Mouse (Mus musculus): ENCODE measurements around the gene 1700011L22Rik. TPM values are rescaled to one million over a fixed set of nuclear protein-coding genes. Genes with fewer than 3 reads are reported as not detected.

The 1700011L22Rik gene
- polyA plus RNA-seq, 1 experiment from 2014 or later, result not detected

DNA sequence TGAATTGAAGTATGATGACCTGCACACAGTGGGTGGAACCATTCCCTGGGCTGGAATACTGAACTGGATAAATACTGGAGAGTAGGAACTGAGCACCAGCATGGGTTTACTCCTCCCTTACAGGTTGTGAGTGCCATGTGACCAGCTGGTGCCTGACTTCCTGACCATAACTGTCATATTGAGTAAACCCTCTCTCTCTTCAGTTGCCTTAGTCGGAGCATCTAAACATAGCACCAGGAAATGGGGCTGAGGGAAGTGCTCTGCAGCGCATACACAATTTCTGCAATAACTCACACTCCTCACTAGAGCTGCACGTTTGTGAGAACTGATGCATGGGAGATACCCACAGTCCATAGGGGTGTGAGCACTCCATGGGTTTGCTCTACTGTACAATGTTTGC is 9.1 kb downstream of the 1700011L22Rik start:
- no peak for ATAC-seq (ENCODE audit: low read depth)
- Histone ChIP-seq H3K4me1 (replicated peaks) (no peaks in the 10 kb centered on the region), H3K36me3 (no peaks in the 10 kb centered on the region), H3K27ac (no peak overlapping the region), H3K9me3 (replicated peaks) (no peaks in the 10 kb centered on the region), H3K4me3 (replicated peaks) (no peak overlapping the region), H3K9ac (no peak overlapping the region), H3K4me2 (no peak overlapping the region), H3K27me3 (no peaks in the 10 kb centered on the region)
- DNase-seq, result no peak
- WGBS (ENCODE audit: insufficient replicate concordance), result 23% methylated on average over 3 of the region's 3 CpGs

GRCm38 (mm10) chr8:79229266-79229888 is 19.0 kb downstream of the 1700011L22Rik start:
- no peak overlapping the region for H3K9ac ChIP-seq
- H3K36me3 ChIP-seq, result no peaks in the 10 kb centered on the region
- no peak for DNase-seq
- H3K27me3 ChIP-seq, result no peaks in the 10 kb centered on the region
- H3K4me1 ChIP-seq (replicated peaks), result no peaks in the 10 kb centered on the region
- H3K4me3 ChIP-seq (replicated peaks), result no peak overlapping the region
- H3K9me3 ChIP-seq (replicated peaks), result no peaks in the 10 kb centered on the region
- H3K4me2 ChIP-seq, result no peak overlapping the region
- WGBS (ENCODE audit: insufficient replicate concordance), result 81% methylated on average over 8 of the region's 8 CpGs
- H3K27ac ChIP-seq, result no peak overlapping the region
- no peak for ATAC-seq (ENCODE audit: low read depth)

- no peak overlapping the region for H3K27ac ChIP-seq
- H3K27me3 ChIP-seq, result no peaks in the 10 kb centered on the region
- no peak overlapping the region for H3K4me3 ChIP-seq (replicated peaks)
- no peaks in the 10 kb centered on the region for H3K4me1 ChIP-seq (replicated peaks)
- WGBS (ENCODE audit: insufficient replicate concordance), result 67% methylated on average over 3 of the region's 3 CpGs
- ATAC-seq (ENCODE audit: low read depth) (no peak), DNase-seq (no peak)
- H3K4me2 ChIP-seq, result no peak overlapping the region
- no peaks in the 10 kb centered on the region for H3K9me3 ChIP-seq (replicated peaks)
- no peak overlapping the region for H3K9ac ChIP-seq
- no peaks in the 10 kb centered on the region for H3K36me3 ChIP-seq
These were observed 20.5 kb downstream of the 1700011L22Rik start for GRCm38 (mm10) chr8:79227916-79228315.

DNA sequence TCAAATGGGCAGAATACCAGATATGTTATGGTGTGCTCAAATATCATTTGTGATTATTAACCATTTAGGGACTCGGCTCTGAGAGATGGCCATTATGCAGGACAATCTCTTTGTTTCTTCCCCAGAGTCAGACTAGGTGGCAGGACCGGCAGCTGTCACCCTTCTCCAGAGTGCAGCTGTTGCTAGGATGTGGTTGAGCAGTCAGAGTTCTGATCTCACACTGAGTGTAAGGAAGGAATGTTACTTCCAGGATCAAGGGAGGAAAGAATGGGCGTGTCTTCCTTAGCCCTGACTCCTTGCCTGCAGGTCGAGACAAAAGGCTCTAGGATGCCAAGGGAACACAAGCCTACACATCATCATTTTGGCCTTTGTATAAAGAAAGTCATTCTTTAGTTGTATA is 21.2 kb downstream of the 1700011L22Rik start:
- Histone ChIP-seq H3K4me3 (replicated peaks) (no peak overlapping the region), H3K27ac (no peak overlapping the region), H3K27me3 (no peaks in the 10 kb centered on the region), H3K4me2 (no peak overlapping the region), H3K9ac (no peak overlapping the region), H3K4me1 (replicated peaks) (no peaks in the 10 kb centered on the region), H3K9me3 (replicated peaks) (no peaks in the 10 kb centered on the region), H3K36me3 (no peaks in the 10 kb centered on the region)
- DNase-seq, result no peak
- ATAC-seq (ENCODE audit: low read depth), result no peak
- 60% methylated on average over 4 of the region's 4 CpGs for WGBS (ENCODE audit: insufficient replicate concordance)

- Histone ChIP-seq H3K9me3 (replicated peaks) (no peaks in the 10 kb centered on the region), H3K36me3 (no peaks in the 10 kb centered on the region), H3K4me1 (replicated peaks) (no peaks in the 10 kb centered on the region), H3K27ac (no peak overlapping the region), H3K9ac (no peak overlapping the region), H3K27me3 (no peaks in the 10 kb centered on the region), H3K4me2 (no peak overlapping the region), H3K4me3 (replicated peaks) (no peak overlapping the region)
- 44% methylated on average over 3 of the region's 3 CpGs for WGBS (ENCODE audit: insufficient replicate concordance)
- ATAC-seq (ENCODE audit: low read depth) (no peak), DNase-seq (no peak)
These were observed 22.3 kb downstream of the 1700011L22Rik start for GRCm38 (mm10) chr8:79226046-79226445.

DNA sequence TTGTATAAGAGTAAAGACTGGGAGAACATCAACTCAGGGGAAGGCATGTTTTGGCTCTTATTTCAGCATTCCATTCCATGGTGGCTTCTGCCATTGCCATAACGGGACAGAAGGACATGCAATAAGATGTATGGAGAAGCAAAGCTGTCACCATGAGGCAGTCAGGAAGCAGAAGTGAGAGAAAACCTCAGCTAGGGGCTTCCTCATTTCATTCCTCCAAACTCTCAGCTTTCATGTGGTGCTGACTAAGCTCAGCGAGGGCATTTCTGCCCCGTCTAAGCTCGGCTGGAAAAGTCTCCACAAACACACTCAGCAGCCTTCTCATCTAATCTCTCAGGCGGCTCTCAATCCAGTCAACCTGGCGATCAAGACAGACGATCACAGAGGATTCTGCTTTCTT is 22.8 kb downstream of the 1700011L22Rik start:
- WGBS (ENCODE audit: insufficient replicate concordance), result 22% methylated on average over 7 of the region's 7 CpGs
- no peak for DNase-seq

DNA sequence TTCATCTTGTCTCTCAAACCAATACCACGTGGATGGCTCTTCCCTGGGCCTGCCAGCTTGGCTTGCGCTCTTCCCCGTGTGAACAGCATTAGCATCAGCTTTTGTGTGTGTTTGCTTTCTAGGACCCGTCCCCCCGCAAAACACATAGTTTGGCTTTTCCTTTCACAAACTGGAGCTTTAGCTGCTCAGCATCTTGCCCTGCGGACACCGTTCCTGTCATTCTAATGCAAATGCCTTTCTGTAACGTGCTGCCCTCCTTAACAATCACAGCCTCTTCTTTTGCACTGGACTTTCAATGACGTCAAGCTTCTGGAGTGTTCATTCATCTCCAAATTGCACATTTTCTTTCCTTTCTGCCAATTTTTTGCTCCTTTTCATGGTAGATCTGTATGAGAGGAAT is 24.0 kb downstream of the 1700011L22Rik start:
- Histone ChIP-seq H3K9ac (no peak overlapping the region), H3K27me3 (no peaks in the 10 kb centered on the region), H3K9me3 (replicated peaks) (no peaks in the 10 kb centered on the region), H3K4me3 (replicated peaks) (no peak overlapping the region), H3K4me2 (no peak overlapping the region), H3K4me1 (replicated peaks) (no peaks in the 10 kb centered on the region), H3K36me3 (no peaks in the 10 kb centered on the region), H3K27ac (no peak overlapping the region)
- ATAC-seq (ENCODE audit: low read depth) (no peak), DNase-seq (no peak)
- WGBS (ENCODE audit: insufficient replicate concordance), result 73% methylated on average over 9 of the region's 9 CpGs

More for the DNA sequence above, 22.8 kb downstream of the 1700011L22Rik start:
- ATAC-seq (ENCODE audit: low read depth), result no peak
- H3K4me2 ChIP-seq, result no peak overlapping the region
- H3K27me3 ChIP-seq, result no peaks in the 10 kb centered on the region
- H3K36me3 ChIP-seq, result no peaks in the 10 kb centered on the region
- H3K4me3 ChIP-seq (replicated peaks), result no peak overlapping the region
- H3K9ac ChIP-seq, result no peak overlapping the region
- no peaks in the 10 kb centered on the region for H3K9me3 ChIP-seq (replicated peaks)
- H3K4me1 ChIP-seq (replicated peaks), result no peaks in the 10 kb centered on the region
- no peak overlapping the region for H3K27ac ChIP-seq

DNA sequence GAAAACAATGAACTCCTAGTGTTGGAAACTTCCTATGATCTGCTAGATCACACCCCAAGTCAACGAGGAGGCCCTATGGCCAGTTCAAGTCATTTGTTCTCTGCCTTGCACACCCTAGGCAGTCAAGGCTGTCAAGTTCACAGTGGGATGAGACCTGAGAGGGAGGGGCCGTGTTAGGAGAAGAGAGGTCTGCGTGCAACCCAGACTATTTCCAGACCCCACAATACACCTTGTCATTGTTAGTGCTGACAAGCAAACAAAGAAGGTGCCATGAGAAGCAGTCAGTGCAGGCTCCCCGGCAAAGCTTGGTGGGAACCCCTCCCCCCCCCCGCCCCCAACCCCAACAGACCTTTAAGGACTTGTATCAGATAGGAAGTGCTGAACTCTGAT is 25.6 kb downstream of the 1700011L22Rik start:
- no peak for ATAC-seq (ENCODE audit: low read depth)

DNA sequence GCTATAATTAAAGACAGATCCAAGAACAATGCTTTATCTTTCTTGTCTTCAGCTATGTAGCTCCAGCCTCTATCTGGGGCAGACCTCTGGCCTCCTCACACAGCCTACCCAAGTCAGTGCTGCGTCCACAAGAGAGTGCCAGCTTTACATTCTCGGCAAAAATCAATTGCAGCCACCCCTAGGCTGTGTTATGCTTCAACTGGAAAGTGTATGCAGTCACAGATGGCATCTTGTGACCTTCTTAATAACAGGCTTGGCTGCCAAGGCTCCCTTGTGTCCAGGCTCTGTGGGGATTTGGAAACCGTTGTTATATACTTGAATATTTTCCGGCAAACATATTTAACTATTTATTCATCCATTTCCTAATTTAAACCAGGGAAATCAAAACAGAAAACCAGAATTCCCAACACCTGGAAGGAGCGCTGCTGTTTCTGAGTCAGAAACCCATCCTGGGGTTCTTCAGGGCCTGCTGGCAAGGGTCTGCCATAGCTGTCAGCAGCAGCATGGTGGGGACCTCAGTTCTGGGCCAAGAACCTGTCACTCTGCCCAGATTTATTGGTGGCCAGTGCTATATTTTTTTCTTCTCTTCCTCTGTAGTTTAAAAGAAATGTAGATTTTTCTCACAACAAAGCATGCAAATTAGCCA is 26.1 kb downstream of the 1700011L22Rik start:
- WGBS (ENCODE audit: insufficient replicate concordance), result 71% methylated on average over 5 of the region's 5 CpGs
- Histone ChIP-seq H3K9ac (no peak overlapping the region), H3K36me3 (no peaks in the 10 kb centered on the region), H3K4me1 (replicated peaks) (no peaks in the 10 kb centered on the region), H3K27ac (no peak overlapping the region), H3K4me3 (replicated peaks) (no peak overlapping the region), H3K4me2 (no peak overlapping the region), H3K27me3 (no peaks in the 10 kb centered on the region), H3K9me3 (replicated peaks) (no peaks in the 10 kb centered on the region)
- no peak for DNase-seq
- no peak for ATAC-seq (ENCODE audit: low read depth)

More for the DNA sequence above, 25.6 kb downstream of the 1700011L22Rik start:
- Histone ChIP-seq H3K4me1 (replicated peaks) (no peaks in the 10 kb centered on the region), H3K27ac (no peak overlapping the region), H3K9me3 (replicated peaks) (no peaks in the 10 kb centered on the region), H3K4me3 (replicated peaks) (no peak overlapping the region), H3K27me3 (no peaks in the 10 kb centered on the region), H3K9ac (no peak overlapping the region), H3K4me2 (no peak overlapping the region), H3K36me3 (no peaks in the 10 kb centered on the region)
- no peak for DNase-seq
- 62% methylated on average over 5 of the region's 5 CpGs for WGBS (ENCODE audit: insufficient replicate concordance)

DNA sequence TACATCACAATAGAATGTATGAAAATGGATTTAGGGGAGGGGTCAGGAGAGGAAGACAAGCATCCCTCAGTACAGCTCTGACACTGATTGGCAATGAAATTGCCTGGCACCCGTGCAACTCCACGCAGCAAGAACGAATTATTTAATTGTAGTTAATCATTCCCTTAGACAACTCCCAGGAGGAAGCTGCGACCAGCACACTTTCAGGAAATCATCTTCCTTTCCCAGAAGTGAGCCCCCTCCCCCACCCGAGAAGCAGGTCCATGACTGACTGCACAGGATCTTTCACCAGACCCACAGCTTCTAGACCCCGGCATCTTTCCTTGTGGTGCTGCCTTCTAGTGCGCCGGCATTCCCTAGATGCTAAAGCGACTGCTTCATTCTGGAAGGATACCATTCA is 36.7 kb downstream of the 1700011L22Rik start:
- no peak overlapping the region for H3K9ac ChIP-seq
- no peak overlapping the region for H3K27ac ChIP-seq
- DNase-seq (no peak), ATAC-seq (ENCODE audit: low read depth) (no peak)
- 59% methylated on average over 9 of the region's 9 CpGs for WGBS (ENCODE audit: insufficient replicate concordance)
- H3K4me1 ChIP-seq (replicated peaks), result no peaks in the 10 kb centered on the region; the same call in none of the 2 replicates
- H3K36me3 ChIP-seq, result no peaks in the 10 kb centered on the region
- H3K4me3 ChIP-seq (replicated peaks), result no peak overlapping the region
- H3K9me3 ChIP-seq (replicated peaks), result no peaks in the 10 kb centered on the region
- H3K27me3 ChIP-seq, result no peaks in the 10 kb centered on the region
- no peak overlapping the region for H3K4me2 ChIP-seq

DNA sequence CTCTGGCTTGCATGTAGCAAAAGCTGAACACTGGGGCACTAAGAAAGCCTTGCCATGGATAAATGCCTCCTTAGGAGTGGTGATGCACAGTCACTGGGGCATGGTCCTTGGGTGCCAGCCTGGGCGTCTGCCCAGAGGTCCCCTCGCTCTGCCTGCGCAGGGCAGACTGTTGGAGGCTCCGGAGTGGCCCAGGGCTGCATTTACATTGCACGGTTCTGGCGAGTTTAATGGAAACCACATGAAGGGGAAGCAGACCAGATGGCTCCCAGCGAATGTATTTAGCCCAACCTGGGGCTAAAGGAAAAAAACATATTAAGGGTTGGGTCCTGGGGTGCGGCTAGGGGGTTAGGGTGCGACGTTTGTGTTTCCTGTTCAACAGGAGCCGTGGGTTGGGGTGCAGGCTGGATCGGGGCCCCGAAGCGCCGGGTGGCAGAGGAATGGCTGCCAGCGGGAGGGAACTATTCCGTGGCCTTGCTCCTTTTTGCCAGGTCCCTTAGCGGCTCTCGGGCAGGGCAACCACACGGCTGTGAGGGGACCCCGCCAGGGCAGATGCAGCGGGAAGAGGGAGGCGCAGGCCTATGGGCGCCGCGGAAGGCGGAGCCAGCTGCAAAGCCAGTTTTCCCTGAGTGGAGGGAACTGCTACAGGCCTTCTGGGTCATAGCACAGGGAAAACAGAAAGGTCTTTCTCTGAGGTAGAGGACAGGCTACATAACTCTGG is 38.6 kb downstream of the 1700011L22Rik start:
- peak; percentile 7 for DNase-seq
- Histone ChIP-seq H3K9ac (peak overlapping the region; percentile 43), H3K4me1 (replicated peaks) (no peaks in the 10 kb centered on the region; the same call in none of the 2 replicates), H3K27me3 (no peaks in the 10 kb centered on the region), H3K27ac (0 out of 2 replicates have a peak overlapping the region, but pooled peaks have one; percentile 18), H3K4me3 (replicated peaks) (peak overlapping the region; percentile 48), H3K9me3 (replicated peaks) (no peaks in the 10 kb centered on the region), H3K36me3 (no peaks in the 10 kb centered on the region), H3K4me2 (peak overlapping the region; percentile 65)
- ATAC-seq (ENCODE audit: low read depth), result peak; percentile 50; the same call in 1 of the 2 replicates
- WGBS (ENCODE audit: insufficient replicate concordance), result 6% methylated on average over 27 of the region's 27 CpGs

All from liver, embryonic 13.5 days (tissue).